Mouse (Mus musculus): Measurements from ENCODE around the gene Krtap16-1.
A peak's percentile ranks its signal among the peaks of the same experiment; 100 is the strongest.

Krtap16-1 gene

GRCm38 (mm10) chr11:99986180-99986647, at the start of gene Krtap16-1:
Krtap16-1 (minus strand) TSS chr11:99986597.
- DNase-seq = no peak

DNA sequence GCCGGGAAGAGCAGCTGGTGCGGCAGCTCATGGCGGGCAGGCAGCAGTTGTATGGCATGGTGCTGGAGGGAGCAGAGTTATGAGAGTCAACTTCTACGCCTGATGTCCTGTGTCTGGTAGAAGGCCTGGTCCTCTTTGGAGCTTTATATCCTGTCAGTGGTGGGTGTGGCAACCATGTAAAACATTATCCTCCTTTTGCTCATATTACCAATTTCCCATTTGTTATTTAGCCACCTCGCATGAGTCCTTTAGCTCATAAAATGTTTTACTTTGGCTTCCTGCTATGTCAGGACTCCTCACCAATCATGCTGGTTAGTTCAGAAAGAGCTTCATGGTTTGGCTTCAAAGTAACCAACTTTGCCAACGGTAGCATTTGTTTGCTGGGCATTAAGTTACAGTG, 43.4 kb upstream of the Krtap16-1 start, which contains the start of gene Krt33b:
Gene Krt33b, minus strand, starts transcription at position 101 of the 400 bp plus-strand sequence.
- DNase-seq = no peak

DNA sequence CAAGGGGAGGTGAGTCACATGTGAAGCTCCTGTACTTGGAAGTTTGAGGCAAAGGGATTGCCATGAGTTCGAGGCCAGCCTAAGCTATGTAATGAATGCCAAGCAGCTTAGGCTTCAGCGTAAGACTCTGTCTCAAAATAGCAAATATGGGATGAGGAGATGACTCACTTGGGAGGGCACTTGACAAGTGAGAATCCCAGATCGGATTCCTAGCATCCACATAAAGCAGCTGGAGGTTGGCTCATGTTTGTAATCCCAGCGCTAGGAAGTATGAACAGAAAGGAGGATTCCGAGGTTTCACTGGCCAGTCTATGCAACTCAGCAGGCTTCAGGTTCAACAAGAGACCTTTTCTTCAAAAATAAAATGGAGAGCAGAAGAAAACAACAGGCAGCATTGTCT, 35.0 kb upstream of the Krtap16-1 start:
- no peak for DNase-seq

GRCm38 (mm10) chr11:100019466-100019865, 33.1 kb upstream of the Krtap16-1 start:
- no peak for DNase-seq

- no peak for DNase-seq
Observed at GRCm38 (mm10) chr11:100016112-100016511, 29.7 kb upstream of the Krtap16-1 start, which contains the start of gene Krt33a. Krt33a (minus strand) TSS chr11:100016212.

GRCm38 (mm10) chr11:100013691-100014171, 27.3 kb upstream of the Krtap16-1 start:
- peak; percentile 9 for DNase-seq

DNA sequence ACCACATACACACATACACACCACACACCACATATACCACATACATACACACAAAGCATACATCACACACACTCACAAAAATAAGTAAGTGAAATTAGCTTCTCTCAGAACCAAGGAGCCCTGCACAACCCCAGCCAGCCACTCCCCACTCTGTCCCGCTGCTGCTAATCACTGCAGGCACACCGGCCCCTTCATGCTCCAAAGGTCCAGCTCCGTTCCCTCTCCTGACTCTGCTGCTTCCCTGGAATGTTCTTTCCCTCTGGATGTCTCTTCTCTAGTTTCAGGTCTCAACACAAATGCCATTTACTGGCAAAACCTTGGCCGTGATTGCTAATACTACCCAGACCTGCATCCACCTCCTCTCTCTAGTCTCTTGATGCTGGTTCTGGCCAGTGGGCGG, 24.3 kb upstream of the Krtap16-1 start:
- no peak for DNase-seq

- no peak for DNase-seq
Observed at GRCm38 (mm10) chr11:100008336-100008735, 21.9 kb upstream of the Krtap16-1 start.

DNA sequence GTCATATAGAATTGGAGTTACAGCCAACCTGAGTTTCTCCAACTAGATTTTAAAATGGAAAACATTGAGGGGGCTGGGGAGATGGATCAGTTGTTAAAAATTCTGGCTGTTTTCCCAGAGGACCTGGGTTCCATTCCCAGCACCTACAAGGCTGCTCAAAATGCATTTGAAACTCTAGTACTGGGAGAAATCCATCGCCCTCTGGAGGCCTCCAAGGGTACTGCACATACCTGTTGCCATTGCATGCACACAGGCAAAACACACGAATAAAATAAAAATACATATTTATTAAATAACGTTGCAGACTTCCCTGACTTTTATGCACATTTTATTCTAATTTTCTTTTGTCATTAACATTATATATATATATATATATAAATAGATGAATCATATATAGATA, 20.2 kb upstream of the Krtap16-1 start:
- DNase-seq = no peak

- no peak for DNase-seq
Observed at GRCm38 (mm10) chr11:100005905-100006304, 19.5 kb upstream of the Krtap16-1 start.

GRCm38 (mm10) chr11:100004846-100005245, 18.4 kb upstream of the Krtap16-1 start:
- DNase-seq = peak; percentile 70

DNA sequence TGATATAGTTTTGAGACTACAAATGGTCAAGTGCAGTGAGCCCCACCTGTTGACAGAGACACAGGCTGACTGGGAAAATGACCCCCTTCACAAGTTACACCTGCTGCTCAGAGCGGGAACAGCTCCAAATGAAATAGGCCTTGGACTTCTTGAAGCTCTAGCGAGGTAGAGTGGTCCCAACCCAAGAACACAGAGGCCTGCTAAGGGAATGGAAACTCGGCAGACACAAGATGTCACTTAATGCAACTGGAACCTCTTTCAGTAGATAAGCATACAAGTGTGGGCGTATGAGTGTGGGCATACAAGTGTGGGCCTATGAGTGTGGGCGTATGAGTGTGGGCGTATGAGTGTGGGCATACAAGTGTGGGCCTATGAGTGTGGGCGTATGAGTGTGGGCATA, 12.7 kb upstream of the Krtap16-1 start:
- DNase-seq = no peak

DNA sequence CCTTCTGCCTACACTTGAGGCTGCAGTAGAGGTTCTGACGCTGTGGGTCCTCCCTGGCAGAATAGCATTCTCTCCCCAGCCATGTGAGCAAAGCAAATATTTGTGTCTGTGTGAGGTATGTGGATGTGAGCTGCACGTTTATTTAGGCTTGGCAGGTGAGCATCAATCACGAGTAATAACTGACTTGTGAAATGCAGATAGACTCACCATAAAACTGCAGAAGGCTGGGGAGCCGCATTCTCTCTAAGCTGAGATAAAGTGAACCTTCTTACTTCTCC, 7.9 kb upstream of the Krtap16-1 start:
- no peak for DNase-seq

DNA sequence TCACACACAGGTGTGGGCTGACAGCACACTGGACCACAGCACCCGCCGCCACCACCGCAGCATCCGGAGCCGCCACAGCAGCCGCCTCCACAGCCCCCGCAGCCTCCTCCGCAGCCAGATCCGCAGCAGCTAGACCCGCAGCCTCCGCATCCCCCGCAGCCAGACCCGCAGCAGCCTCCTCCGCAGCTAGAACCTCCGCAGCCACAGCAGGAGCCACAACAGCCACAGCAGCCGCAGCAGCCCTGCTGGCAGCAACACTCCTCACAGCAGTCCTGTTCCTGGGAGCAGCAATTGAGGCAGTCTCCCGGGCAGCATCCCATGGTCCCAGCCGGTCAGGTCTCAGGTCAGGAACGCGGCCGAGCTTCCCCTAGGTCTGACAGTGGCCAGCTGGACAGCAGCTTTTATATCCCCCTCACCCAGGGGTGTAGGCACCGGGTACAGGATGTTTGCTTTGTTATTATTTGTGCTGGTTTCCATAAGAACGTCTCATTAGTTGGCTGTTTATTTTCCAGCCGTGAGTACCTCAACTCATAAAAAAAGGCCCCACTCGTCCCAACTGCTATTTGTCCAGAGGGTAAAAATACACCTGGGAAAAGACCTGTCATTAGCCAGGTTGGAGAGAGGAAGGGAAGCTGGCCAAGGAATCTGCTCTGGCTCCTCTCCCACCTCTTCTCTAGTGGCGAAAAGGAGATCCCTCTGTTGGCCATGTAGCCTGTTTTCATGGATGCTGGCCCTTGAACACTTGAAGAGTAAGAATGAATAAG, 7.4 kb upstream of the Krtap16-1 start, which contains the start of gene Krtap17-1:
Gene Krtap17-1, minus strand, starts transcription at position 375 of the 764 bp plus-strand sequence.
- DNase-seq = no peak

- DNase-seq = no peak
Observed at GRCm38 (mm10) chr11:99990571-99990970, 4.2 kb upstream of the Krtap16-1 start.

- no peak for DNase-seq
Observed at GRCm38 (mm10) chr11:99989881-99990405, 3.5 kb upstream of the Krtap16-1 start.

DNA sequence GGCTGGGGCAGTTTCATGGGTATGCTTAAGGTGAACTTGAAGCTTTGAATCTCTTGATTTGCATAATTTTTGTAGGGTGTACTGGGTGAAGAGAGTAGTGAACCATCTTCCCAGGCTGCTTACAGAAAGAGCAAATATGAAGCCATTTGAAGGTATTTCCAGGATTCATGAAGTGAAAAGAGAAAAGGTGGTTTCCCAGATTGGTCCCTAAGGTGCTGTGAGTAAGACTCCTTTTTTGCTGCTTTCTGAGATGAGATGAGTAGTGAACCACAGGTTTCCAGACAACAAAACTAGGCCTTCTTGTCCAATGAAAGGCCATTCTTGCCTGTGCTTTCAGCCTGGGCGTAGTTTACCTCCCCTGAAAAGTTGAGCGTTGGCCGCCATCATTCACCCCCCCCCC, 2.1 kb upstream of the Krtap16-1 start:
- DNase-seq = no peak

- peak; percentile 12 for DNase-seq
Observed at GRCm38 (mm10) chr11:99985291-99986092, 905 bp downstream of the Krtap16-1 start.

GRCm38 (mm10) chr11:99983442-99983841, 3.0 kb downstream of the Krtap16-1 start:
- DNase-seq = no peak

DNA sequence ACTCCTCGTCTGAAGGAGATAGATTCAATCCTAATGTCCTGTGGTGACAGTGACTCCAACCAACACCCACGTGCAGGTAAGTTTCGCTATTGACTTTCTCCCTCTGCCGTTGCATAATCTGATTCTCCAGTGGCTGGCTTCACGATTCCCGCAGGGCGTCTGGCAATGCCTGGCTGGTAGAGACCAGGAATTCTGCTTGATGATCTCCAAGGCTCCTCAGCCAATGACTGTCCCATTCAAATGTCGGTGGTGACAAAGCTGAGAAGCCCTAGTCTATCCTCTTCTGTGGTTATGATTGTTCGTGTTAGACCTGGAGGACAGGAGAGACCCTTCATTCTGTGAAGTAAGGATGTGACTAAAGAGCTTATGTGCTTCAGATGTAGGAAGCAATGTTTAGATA, 3.7 kb downstream of the Krtap16-1 start:
- DNase-seq = no peak

GRCm38 (mm10) chr11:99978953-99979352, 7.4 kb downstream of the Krtap16-1 start, which contains the start of gene Krtap29-1:
Krtap29-1 (minus strand) TSS chr11:99979053.
- no peak for DNase-seq

DNA sequence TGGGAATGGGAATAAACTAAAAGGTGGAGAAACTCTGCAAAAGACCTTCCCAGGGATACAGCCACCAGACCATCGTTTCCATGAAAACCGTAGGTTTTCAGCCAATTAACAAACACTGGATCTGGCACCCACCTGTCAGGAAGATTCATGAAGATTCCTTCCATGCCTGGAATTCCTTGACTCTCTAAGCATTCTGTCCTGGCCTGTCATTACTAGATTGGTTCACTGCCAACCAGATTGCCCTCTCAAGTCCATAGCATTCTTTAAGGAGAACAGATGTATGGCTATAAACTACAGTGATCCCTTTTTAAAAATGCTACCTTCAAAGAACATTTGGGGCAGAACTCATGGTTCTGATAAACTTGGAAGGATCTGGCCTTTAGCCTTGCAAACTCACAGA, 20.4 kb downstream of the Krtap16-1 start:
- no peak for DNase-seq

- no peak for DNase-seq
Observed at GRCm38 (mm10) chr11:99964213-99964612, 22.2 kb downstream of the Krtap16-1 start.

All from kidney, postnatal 10 days (tissue).